Mouse (Mus musculus): ENCODE results near the gene Sorbs2.

- TF ChIP-seq EP300 (IDR thresholded peaks at IDR 0.05; ENCODE audit: low read depth) = no peak
- TF ChIP-seq CTCF (IDR thresholded peaks at IDR 0.05; ENCODE audit: low read depth) = no peak
Observed at GRCm38 (mm10) chr8:45712610-45713009, 205.0 kb downstream of the Sorbs2 start.

Measured in liver, postnatal 0 days (tissue).